Mouse (Mus musculus) liver (tissue): ENCODE measurements around the gene Kbtbd7.
"Not testable (repeated sequence)": the region's sequence is repeated elsewhere in the genome, so short reads cannot be mapped to it uniquely, and the experiment has no call there.

Experiments
- DNase-seq: peaks from one replicate; pipeline ENCODE4 v3.0.0-alpha.2; 2020; ENCODE audit warnings: mixed read lengths

Gene Kbtbd7

GRCm38 (mm10) chr14:79451681-79452590 lies 25.6 kb downstream of the Kbtbd7 start, which contains the start of gene Kbtbd6:
TSS of gene Kbtbd6 (plus strand) at chr14:79451835.
- peak; percentile 91 for DNase-seq

GRCm38 (mm10) chr14:79452591-79452934 lies 26.3 kb downstream of the Kbtbd7 start:
- not testable (repeated sequence) for DNase-seq

GRCm38 (mm10) chr14:79460401-79460800 lies 34.1 kb downstream of the Kbtbd7 start:
- DNase-seq = no peak

- no peak for DNase-seq
Measured at GRCm38 (mm10) chr14:79460988-79461387, 34.7 kb downstream of the Kbtbd7 start.

GRCm38 (mm10) chr14:79465623-79466022 lies 39.3 kb downstream of the Kbtbd7 start:
- no peak for DNase-seq

- DNase-seq = peak; percentile 68
Measured at GRCm38 (mm10) chr14:79467621-79468020, 41.3 kb downstream of the Kbtbd7 start.

- DNase-seq = no peak
Measured at GRCm38 (mm10) chr14:79473384-79473783, 47.1 kb downstream of the Kbtbd7 start.
